Mouse (Mus musculus): ENCODE results near the gene Tecpr1. TPM values are rescaled to one million over a fixed set of nuclear protein-coding genes. Genes with fewer than 3 reads are reported as not detected.

Tecpr1 gene
- total and polyA plus RNA-seq, 3 experiments: 2.8 to 6.2 (median 6.0) TPM

DNA sequence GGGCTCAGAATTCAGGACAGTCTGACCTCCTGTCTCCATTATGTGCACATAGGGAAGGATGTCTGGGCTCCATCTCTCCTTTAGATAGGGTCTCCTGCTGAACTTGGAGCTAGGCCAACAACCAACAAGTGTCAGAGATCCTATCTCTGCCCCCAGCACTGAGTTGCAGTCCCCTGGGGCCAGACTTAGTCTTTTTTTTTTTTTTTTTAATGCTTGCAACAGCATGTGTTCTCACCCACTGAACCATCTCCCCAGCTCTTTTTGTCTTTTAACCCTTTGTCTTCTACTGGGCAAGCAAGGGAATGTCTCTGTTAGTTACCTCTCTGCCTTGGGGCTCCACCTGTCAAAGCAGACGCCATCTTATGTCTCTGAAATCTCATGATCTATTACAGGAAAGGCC, 15.6 kb upstream of the Tecpr1 start:
- H3K4me1 ChIP-seq (ENCODE audit: control insufficient read depth in 1 of 2, insufficient read depth in 2 of 2): no peaks in the 10 kb centered on the region
- H3K79me2 ChIP-seq (replicated peaks; ENCODE audit: control insufficient read depth, extremely low read depth, insufficient read depth, poor library complexity, severe bottlenecking): no peaks in the 10 kb centered on the region
- no peak overlapping the region for H3K27ac ChIP-seq (ENCODE audit: insufficient read depth, low read depth)
- no peaks in the 10 kb centered on the region for H3K27me3 ChIP-seq (replicated peaks)
- TF ChIP-seq CHD1 (IDR thresholded peaks at IDR 0.05; ENCODE audit: low read depth, low read length) (no peak), SIN3A (IDR thresholded peaks at IDR 0.05; ENCODE audit: low read length) (no peak), MEF2A (IDR thresholded peaks at IDR 0.05; ENCODE audit: borderline replicate concordance, low read depth, low read length) (no peak), UBTF (IDR thresholded peaks at IDR 0.05; ENCODE audit: low read depth, low read length) (no peak), MAFK (IDR thresholded peaks at IDR 0.05; ENCODE audit: insufficient replicate concordance, low read length) (no peak), MAX (IDR thresholded peaks at IDR 0.05; ENCODE audit: low read length) (no peak), RCOR1 (conservative IDR thresholded peaks at IDR 0.05; ENCODE audit: low read depth, low read length) (no peak)
- peaks cover 4% of the 10 kb centered on the region for H3K9me3 ChIP-seq (replicated peaks; ENCODE audit: low read length)
- no peak overlapping the region for H3K4me2 ChIP-seq (ENCODE audit: insufficient read depth, low read depth, poor library complexity, severe bottlenecking)
- dilution Hi-C loops (cut with MboI; ENCODE audit: extremely low pct_ligation_motif_present, extremely low pct_unique_long_range_greater_than_20kb, low sequenced_read_pairs): no loop called here
- no peak for DNase-seq (ENCODE audit: extremely low read depth)
- no peak overlapping the region for H3K9ac ChIP-seq (ENCODE audit: insufficient read depth, low read depth)
- H3K36me3 ChIP-seq (replicated peaks in 1 of 2; ENCODE audit: control insufficient read depth in 1 of 2, insufficient read depth in 1 of 2, low read length in 1 of 2): no peaks in the 10 kb centered on the region
- H3K4me3 ChIP-seq (replicated peaks in 1 of 3; ENCODE audit: low read depth in 2 of 3, low read length in 2 of 3, poor library complexity in 1 of 3): no peak overlapping the region
- in situ Hi-C loops (cut with MboI; ENCODE audit: low pct_ligation_motif_present, low pct_unique_long_range_greater_than_20kb, low sequenced_read_pairs): no loop called here

DNA sequence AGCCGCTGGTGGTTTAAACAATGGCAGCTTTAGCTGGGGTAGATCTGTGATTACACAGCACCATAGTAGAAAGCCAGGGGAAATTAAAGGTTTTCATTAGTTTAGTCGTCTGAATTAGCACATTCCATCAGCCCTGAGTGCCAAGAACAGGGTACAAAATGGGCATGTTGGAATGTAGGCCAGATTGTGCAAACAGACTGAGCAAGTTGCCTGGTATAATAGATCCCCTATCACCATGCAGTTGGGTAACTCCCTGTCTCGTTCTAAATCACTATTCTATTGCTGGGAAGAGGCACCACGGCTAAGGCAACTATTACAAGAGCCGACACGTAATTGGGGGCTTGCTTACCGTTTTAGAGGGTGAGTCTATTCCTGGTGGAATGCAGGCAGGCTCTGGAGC, 11.3 kb upstream of the Tecpr1 start:
- Histone ChIP-seq H3K9me3 (replicated peaks; ENCODE audit: low read length) (peaks cover 11% of the 10 kb centered on the region), H3K27ac (ENCODE audit: insufficient read depth, low read depth) (no peak overlapping the region), H3K9ac (ENCODE audit: insufficient read depth, low read depth) (no peak overlapping the region), H3K4me2 (ENCODE audit: insufficient read depth, low read depth, poor library complexity, severe bottlenecking) (no peak overlapping the region), H3K79me2 (replicated peaks; ENCODE audit: control insufficient read depth, extremely low read depth, insufficient read depth, poor library complexity, severe bottlenecking) (no peaks in the 10 kb centered on the region), H3K36me3 (replicated peaks in 1 of 2; ENCODE audit: control insufficient read depth in 1 of 2, insufficient read depth in 1 of 2, low read length in 1 of 2) (no peaks in the 10 kb centered on the region), H3K4me3 (replicated peaks in 1 of 3; ENCODE audit: low read depth in 2 of 3, low read length in 2 of 3, poor library complexity in 1 of 3) (no peak overlapping the region), H3K27me3 (replicated peaks) (no peaks in the 10 kb centered on the region), H3K4me1 (ENCODE audit: control insufficient read depth in 1 of 2, insufficient read depth in 2 of 2) (no peaks in the 10 kb centered on the region; a peak in 1 of 4 replicates)
- in situ Hi-C loops (cut with MboI; ENCODE audit: low pct_ligation_motif_present, low pct_unique_long_range_greater_than_20kb, low sequenced_read_pairs) (no loop called here), dilution Hi-C loops (cut with MboI; ENCODE audit: extremely low pct_ligation_motif_present, extremely low pct_unique_long_range_greater_than_20kb, low sequenced_read_pairs) (no loop called here)
- no peak for DNase-seq (ENCODE audit: extremely low read depth)
- TF ChIP-seq CHD2 (IDR thresholded peaks at IDR 0.05; ENCODE audit: low read length) (no peak), PAX5 (IDR thresholded peaks at IDR 0.05; ENCODE audit: low read length) (no peak), UBTF (IDR thresholded peaks at IDR 0.05; ENCODE audit: low read depth, low read length) (no peak), MEF2A (IDR thresholded peaks at IDR 0.05; ENCODE audit: borderline replicate concordance, low read depth, low read length) (no peak), E2F4 (IDR thresholded peaks at IDR 0.05; ENCODE audit: insufficient replicate concordance, low read depth, low read length) (no peak), POLR2A (IDR thresholded peaks at IDR 0.05; ENCODE audit: low read depth, low read length) (no peak), ZKSCAN1 (IDR thresholded peaks at IDR 0.05; ENCODE audit: borderline replicate concordance, low read depth, low read length) (no peak), USF2 (conservative IDR thresholded peaks at IDR 0.05; ENCODE audit: low read depth, low read length) (no peak)

DNA sequence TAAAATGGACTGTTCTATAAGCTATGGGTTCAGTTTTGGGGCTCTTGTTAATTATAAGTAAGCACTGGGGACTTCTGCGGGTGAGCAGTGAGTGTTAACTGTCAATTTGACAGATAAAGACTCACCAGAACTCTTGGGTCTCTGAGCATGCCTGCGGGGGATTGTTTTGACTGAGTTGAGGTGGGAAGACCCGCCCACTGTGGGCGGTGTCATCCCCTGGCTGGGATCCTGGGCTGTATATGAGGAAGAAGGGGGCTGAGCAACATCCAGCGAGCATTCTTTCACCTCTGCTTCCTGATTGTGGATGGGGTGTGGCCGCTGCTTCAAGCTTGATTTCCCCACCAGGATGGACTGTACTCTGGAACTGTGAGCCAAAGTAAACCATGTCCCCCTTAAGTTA, 10.8 kb upstream of the Tecpr1 start:
- H3K4me3 ChIP-seq (replicated peaks in 1 of 3; ENCODE audit: low read depth in 2 of 3, low read length in 2 of 3, poor library complexity in 1 of 3): no peak overlapping the region
- H3K4me1 ChIP-seq (ENCODE audit: control insufficient read depth in 1 of 2, insufficient read depth in 2 of 2): no peaks in the 10 kb centered on the region; a peak in 1 of 4 replicates
- H3K4me2 ChIP-seq (ENCODE audit: insufficient read depth, low read depth, poor library complexity, severe bottlenecking): no peak overlapping the region
- no peaks in the 10 kb centered on the region for H3K36me3 ChIP-seq (replicated peaks in 1 of 2; ENCODE audit: control insufficient read depth in 1 of 2, insufficient read depth in 1 of 2, low read length in 1 of 2)
- H3K9ac ChIP-seq (ENCODE audit: insufficient read depth, low read depth): no peak overlapping the region
- no peak overlapping the region for H3K27ac ChIP-seq (ENCODE audit: insufficient read depth, low read depth)
- H3K79me2 ChIP-seq (replicated peaks; ENCODE audit: control insufficient read depth, extremely low read depth, insufficient read depth, poor library complexity, severe bottlenecking): no peaks in the 10 kb centered on the region
- dilution Hi-C loops (cut with MboI; ENCODE audit: extremely low pct_ligation_motif_present, extremely low pct_unique_long_range_greater_than_20kb, low sequenced_read_pairs): no loop called here
- DNase-seq (ENCODE audit: extremely low read depth): no peak
- peaks cover 11% of the 10 kb centered on the region for H3K9me3 ChIP-seq (replicated peaks; ENCODE audit: low read length)
- in situ Hi-C loops (cut with MboI; ENCODE audit: low pct_ligation_motif_present, low pct_unique_long_range_greater_than_20kb, low sequenced_read_pairs): no loop called here
- no peaks in the 10 kb centered on the region for H3K27me3 ChIP-seq (replicated peaks)
- TF ChIP-seq JUND (conservative IDR thresholded peaks at IDR 0.05; ENCODE audit: low read depth, low read length): no peak
